Mouse (Mus musculus) frontal cortex, postnatal 14 days (tissue): ENCODE data around the gene Stox1.

ENCODE experiments used
- DNase-seq, 2 experiments: peaks; one replicate each; pipeline ENCODE4 v3.0.0; 2022; ENCODE audit warnings: low spot score in 2 of 2

Stox1 gene

GRCm38 (mm10) chr10:62664963-62665590 lies 60.9 kb downstream of the Stox1 start:
- no peak for DNase-seq

GRCm38 (mm10) chr10:62664171-62664570 lies 61.8 kb downstream of the Stox1 start:
- no peak for DNase-seq

GRCm38 (mm10) chr10:62656711-62657110 lies 69.2 kb downstream of the Stox1 start:
- DNase-seq, result no peak

GRCm38 (mm10) chr10:62651961-62652360 lies 74.0 kb downstream of the Stox1 start:
- DNase-seq, result no peak

- peak; percentile 100 for DNase-seq
Measured at GRCm38 (mm10) chr10:62650881-62651810, 74.8 kb downstream of the Stox1 start, which contains the start of gene Ddx50. Gene Ddx50 (minus strand): TSS chr10:62651218.

- DNase-seq, result no peak
Measured at GRCm38 (mm10) chr10:62650358-62650782, 75.6 kb downstream of the Stox1 start.
